Mouse (Mus musculus) forebrain, embryonic 13.5 days (tissue): ENCODE measurements at regions not wholly inside any gene's neighbourhood (a gene's known extent, or its start where the extent isn't known, plus 50 kb on each side); places are given as distances from the start of the nearest gene placed in this dataset.

Experiments
- ATAC-seq: fragments of 200-750 bp; cut with Nextera tagmentation; 2 replicates; pipeline ENCODE4 v1.8.0; 2017
- H3K27ac ChIP-seq: fragments of 300-500 bp; sonication (generic); 2 replicates; pipeline ENCODE4 v1.5.1; 2015; ENCODE audit warnings: inconsistent platforms, mild to moderate bottlenecking, moderate library complexity
- H3K27me3 ChIP-seq: fragments of 300-500 bp; sonication (generic); 2 replicates; pipeline ENCODE4 v1.6.1; 2015; ENCODE audit warnings: mild to moderate bottlenecking, inconsistent platforms
- H3K36me3 ChIP-seq: fragments of 300-500 bp; sonication (generic); 2 replicates; pipeline ENCODE4 v1.6.1; 2015; ENCODE audit warnings: mild to moderate bottlenecking, inconsistent platforms; ENCODE audit not compliant: poor library complexity, severe bottlenecking
- H3K4me1 ChIP-seq: fragments of 300-500 bp; sonication (generic); 2 replicates; pipeline ENCODE4 v1.6.1; 2015; ENCODE audit warnings: inconsistent platforms
- H3K4me2 ChIP-seq: fragments of 300-500 bp; sonication (generic); 2 replicates; pipeline ENCODE4 v1.6.1; 2015; ENCODE audit warnings: inconsistent platforms, mild to moderate bottlenecking, moderate library complexity
- H3K4me3 ChIP-seq: fragments of 300-500 bp; sonication (generic); 2 replicates; pipeline ENCODE4 v1.5.1; 2015; ENCODE audit warnings: mild to moderate bottlenecking, inconsistent platforms
- H3K9ac ChIP-seq: fragments of 300-500 bp; sonication (generic); 2 replicates; pipeline ENCODE4 v1.6.1; 2015; ENCODE audit warnings: mild to moderate bottlenecking, inconsistent platforms
- H3K9me3 ChIP-seq: fragments of 300-500 bp; sonication (generic); replicated peaks from 2 replicates; pipeline ENCODE4 v1.6.1; 2016; ENCODE audit warnings: inconsistent platforms
- WGBS: fragments of 180-500 bp; shearing (Covaris S2); methylation state at CpG from one replicate; pipeline ENCODE4 v1.1.7; 2015; 5-methylcytosine and 5-hydroxymethylcytosine counted together

- Histone ChIP-seq H3K27me3 (peaks cover 43% of the 10 kb centered on the region), H3K4me2 (peak overlapping the region; percentile 18), H3K27ac (peak overlapping the region; percentile 67)
Observed at GRCm38 (mm10) chr15:67245658-67246268, 745.1 kb upstream of the Lrrc6 start.

GRCm38 (mm10) chr15:67244908-67245657, 744.4 kb upstream of the Lrrc6 start:
- WGBS = 8% methylated on average over 10 of the region's 10 CpGs
- Histone ChIP-seq H3K4me1 (peaks cover 29% of the 10 kb centered on the region), H3K9ac (no peak overlapping the region), H3K9me3 (no peaks in the 10 kb centered on the region), H3K4me2 (peak overlapping the region; percentile 18), H3K36me3 (no peaks in the 10 kb centered on the region), H3K4me3 (no peak overlapping the region), H3K27ac (peak overlapping the region; percentile 67), H3K27me3 (peaks cover 40% of the 10 kb centered on the region)
- ATAC-seq = peak; percentile 95

More at GRCm38 (mm10) chr15:67245658-67246268, 745.1 kb upstream of the Lrrc6 start:
- Histone ChIP-seq H3K4me1 (peaks cover 29% of the 10 kb centered on the region), H3K9ac (no peak overlapping the region), H3K9me3 (no peaks in the 10 kb centered on the region), H3K4me3 (no peak overlapping the region), H3K36me3 (no peaks in the 10 kb centered on the region)
- 9% methylated on average over 4 of the region's 4 CpGs for WGBS
- ATAC-seq = peak; percentile 93

GRCm38 (mm10) chr15:67235107-67235785, 734.5 kb upstream of the Lrrc6 start:
- Histone ChIP-seq H3K4me1 (no peaks in the 10 kb centered on the region), H3K4me3 (no peak overlapping the region), H3K9me3 (no peaks in the 10 kb centered on the region), H3K9ac (no peak overlapping the region), H3K27me3 (peaks cover 9% of the 10 kb centered on the region; the same call in 1 of the 2 replicates), H3K4me2 (no peak overlapping the region), H3K36me3 (no peaks in the 10 kb centered on the region), H3K27ac (no peak overlapping the region)
- no peak for ATAC-seq
- WGBS = 88% methylated on average over 5 of the region's 5 CpGs

GRCm38 (mm10) chr15:67229359-67229758, 728.6 kb upstream of the Lrrc6 start:
- Histone ChIP-seq H3K27ac (no peak overlapping the region), H3K9ac (no peak overlapping the region), H3K4me2 (no peak overlapping the region), H3K9me3 (no peaks in the 10 kb centered on the region), H3K27me3 (0 out of 2 replicates have a peak, but pooled peaks cover 3% of the 10 kb centered on the region), H3K4me1 (peaks cover 9% of the 10 kb centered on the region), H3K4me3 (no peak overlapping the region), H3K36me3 (no peaks in the 10 kb centered on the region)
- WGBS = 29% methylated on average over 5 of the region's 5 CpGs
- peak; percentile 75; the same call in 1 of the 2 replicates for ATAC-seq

- ATAC-seq = no peak
- H3K4me2 ChIP-seq = no peak overlapping the region
- 85% methylated on average over 2 of the region's 2 CpGs for WGBS
- 0 out of 2 replicates have a peak, but pooled peaks cover 3% of the 10 kb centered on the region for H3K27me3 ChIP-seq
- no peaks in the 10 kb centered on the region for H3K36me3 ChIP-seq
- peaks cover 9% of the 10 kb centered on the region for H3K4me1 ChIP-seq
- H3K9me3 ChIP-seq = no peaks in the 10 kb centered on the region
- no peak overlapping the region for H3K4me3 ChIP-seq
- H3K9ac ChIP-seq = no peak overlapping the region
- H3K27ac ChIP-seq = no peak overlapping the region
Observed at GRCm38 (mm10) chr15:67228633-67229032, 727.9 kb upstream of the Lrrc6 start.

GRCm38 (mm10) chr15:67227456-67228164, 726.9 kb upstream of the Lrrc6 start:
- no peak overlapping the region for H3K9ac ChIP-seq
- no peaks in the 10 kb centered on the region for H3K36me3 ChIP-seq
- no peak overlapping the region for H3K4me2 ChIP-seq
- H3K4me3 ChIP-seq = no peak overlapping the region
- H3K27me3 ChIP-seq = 0 out of 2 replicates have a peak, but pooled peaks cover 3% of the 10 kb centered on the region
- peaks cover 9% of the 10 kb centered on the region for H3K4me1 ChIP-seq
- no peak overlapping the region for H3K27ac ChIP-seq
- H3K9me3 ChIP-seq = no peaks in the 10 kb centered on the region
- no peak for ATAC-seq
- 88% methylated on average over 7 of the region's 7 CpGs for WGBS

GRCm38 (mm10) chr15:67226900-67227299, 726.2 kb upstream of the Lrrc6 start:
- no peaks in the 10 kb centered on the region for H3K36me3 ChIP-seq
- no peak overlapping the region for H3K4me3 ChIP-seq
- WGBS = 71% methylated on average over 9 of the region's 9 CpGs
- H3K27me3 ChIP-seq = no peaks in the 10 kb centered on the region
- ATAC-seq = peak; percentile 43; the same call in 1 of the 2 replicates
- peaks cover 9% of the 10 kb centered on the region for H3K4me1 ChIP-seq
- no peak overlapping the region for H3K27ac ChIP-seq
- H3K9ac ChIP-seq = no peak overlapping the region
- H3K4me2 ChIP-seq = no peak overlapping the region
- H3K9me3 ChIP-seq = no peaks in the 10 kb centered on the region
